Mouse (Mus musculus): Measurements from ENCODE around the gene Lrrc4. TPM values are rescaled to one million over a fixed set of nuclear protein-coding genes. Genes with fewer than 3 reads are reported as not detected.

The Lrrc4 gene
- total RNA-seq, 1 experiment from 2014 or later, result not detected

GRCm38 (mm10) chr6:28723059-28723458 lies 108.5 kb downstream of the Lrrc4 start:
- ATAC-seq (replicated peaks in 1 of 2; ENCODE audit: insufficient read depth in 1 of 2, low FRiP score in 2 of 2, low TSS enrichment in 1 of 2, low read depth in 1 of 2, poor library complexity in 2 of 2, severe bottlenecking in 2 of 2), result peak; percentile 85

GRCm38 (mm10) chr6:28720391-28721171 lies 111.0 kb downstream of the Lrrc4 start:
- no peak for ATAC-seq (replicated peaks in 1 of 2; ENCODE audit: insufficient read depth in 1 of 2, low FRiP score in 2 of 2, low TSS enrichment in 1 of 2, low read depth in 1 of 2, poor library complexity in 2 of 2, severe bottlenecking in 2 of 2)

- ATAC-seq (replicated peaks in 1 of 2; ENCODE audit: insufficient read depth in 1 of 2, low FRiP score in 2 of 2, low TSS enrichment in 1 of 2, low read depth in 1 of 2, poor library complexity in 2 of 2, severe bottlenecking in 2 of 2), result no peak
Observed at GRCm38 (mm10) chr6:28717845-28718237, 113.7 kb downstream of the Lrrc4 start.

- ATAC-seq (replicated peaks in 1 of 2; ENCODE audit: insufficient read depth in 1 of 2, low FRiP score in 2 of 2, low TSS enrichment in 1 of 2, low read depth in 1 of 2, poor library complexity in 2 of 2, severe bottlenecking in 2 of 2), result no peak
Observed at GRCm38 (mm10) chr6:28717203-28717844, 114.2 kb downstream of the Lrrc4 start.

GRCm38 (mm10) chr6:28710035-28710434 lies 121.5 kb downstream of the Lrrc4 start:
- ATAC-seq (replicated peaks in 1 of 2; ENCODE audit: insufficient read depth in 1 of 2, low FRiP score in 2 of 2, low TSS enrichment in 1 of 2, low read depth in 1 of 2, poor library complexity in 2 of 2, severe bottlenecking in 2 of 2), result no peak

GRCm38 (mm10) chr6:28706976-28707592 lies 124.5 kb downstream of the Lrrc4 start:
- no peak for ATAC-seq (replicated peaks in 1 of 2; ENCODE audit: insufficient read depth in 1 of 2, low FRiP score in 2 of 2, low TSS enrichment in 1 of 2, low read depth in 1 of 2, poor library complexity in 2 of 2, severe bottlenecking in 2 of 2)

- no peak for ATAC-seq (replicated peaks in 1 of 2; ENCODE audit: insufficient read depth in 1 of 2, low FRiP score in 2 of 2, low TSS enrichment in 1 of 2, low read depth in 1 of 2, poor library complexity in 2 of 2, severe bottlenecking in 2 of 2)
Observed at GRCm38 (mm10) chr6:28706108-28706975, 125.2 kb downstream of the Lrrc4 start.

GRCm38 (mm10) chr6:28705384-28706107 lies 126.0 kb downstream of the Lrrc4 start:
- peak in 1 of 2 experiments; percentile 21; a peak in 1 of 4 replicates for ATAC-seq (replicated peaks in 1 of 2; ENCODE audit: insufficient read depth in 1 of 2, low FRiP score in 2 of 2, low TSS enrichment in 1 of 2, low read depth in 1 of 2, poor library complexity in 2 of 2, severe bottlenecking in 2 of 2)

- ATAC-seq (replicated peaks in 1 of 2; ENCODE audit: insufficient read depth in 1 of 2, low FRiP score in 2 of 2, low TSS enrichment in 1 of 2, low read depth in 1 of 2, poor library complexity in 2 of 2, severe bottlenecking in 2 of 2), result no peak
Observed at GRCm38 (mm10) chr6:28704612-28705011, 126.9 kb downstream of the Lrrc4 start.

GRCm38 (mm10) chr6:28697214-28697613 lies 134.3 kb downstream of the Lrrc4 start:
- ATAC-seq (replicated peaks in 1 of 2; ENCODE audit: insufficient read depth in 1 of 2, low FRiP score in 2 of 2, low TSS enrichment in 1 of 2, low read depth in 1 of 2, poor library complexity in 2 of 2, severe bottlenecking in 2 of 2), result no peak

GRCm38 (mm10) chr6:28692659-28693058 lies 138.9 kb downstream of the Lrrc4 start:
- ATAC-seq (replicated peaks in 1 of 2; ENCODE audit: insufficient read depth in 1 of 2, low FRiP score in 2 of 2, low TSS enrichment in 1 of 2, low read depth in 1 of 2, poor library complexity in 2 of 2, severe bottlenecking in 2 of 2), result no peak

GRCm38 (mm10) chr6:28687776-28688175 lies 143.8 kb downstream of the Lrrc4 start:
- ATAC-seq (replicated peaks in 1 of 2; ENCODE audit: insufficient read depth in 1 of 2, low FRiP score in 2 of 2, low TSS enrichment in 1 of 2, low read depth in 1 of 2, poor library complexity in 2 of 2, severe bottlenecking in 2 of 2), result no peak

GRCm38 (mm10) chr6:28685745-28686144 lies 145.8 kb downstream of the Lrrc4 start:
- no peak for ATAC-seq (replicated peaks in 1 of 2; ENCODE audit: insufficient read depth in 1 of 2, low FRiP score in 2 of 2, low TSS enrichment in 1 of 2, low read depth in 1 of 2, poor library complexity in 2 of 2, severe bottlenecking in 2 of 2)

- no peak for ATAC-seq (replicated peaks in 1 of 2; ENCODE audit: insufficient read depth in 1 of 2, low FRiP score in 2 of 2, low TSS enrichment in 1 of 2, low read depth in 1 of 2, poor library complexity in 2 of 2, severe bottlenecking in 2 of 2)
Observed at GRCm38 (mm10) chr6:28685052-28685451, 146.5 kb downstream of the Lrrc4 start.

- ATAC-seq (replicated peaks in 1 of 2; ENCODE audit: insufficient read depth in 1 of 2, low FRiP score in 2 of 2, low TSS enrichment in 1 of 2, low read depth in 1 of 2, poor library complexity in 2 of 2, severe bottlenecking in 2 of 2), result no peak
Observed at GRCm38 (mm10) chr6:28681521-28682457, 149.8 kb downstream of the Lrrc4 start.

GRCm38 (mm10) chr6:28680537-28680936 lies 151.0 kb downstream of the Lrrc4 start:
- ATAC-seq (replicated peaks in 1 of 2; ENCODE audit: insufficient read depth in 1 of 2, low FRiP score in 2 of 2, low TSS enrichment in 1 of 2, low read depth in 1 of 2, poor library complexity in 2 of 2, severe bottlenecking in 2 of 2), result no peak

All from hematopoietic stem cell, adult 5-6 weeks (primary cell).